Mouse (Mus musculus) right cerebral cortex, postnatal 14 days (tissue): ENCODE measurements around the gene Rcsd1.

Source experiments
- DNase-seq: peaks from one replicate; pipeline ENCODE4 v3.0.0; 2022

Gene Rcsd1

GRCm38 (mm10) chr1:165658602-165659001 lies 51.0 kb downstream of the Rcsd1 start:
- DNase-seq, result peak; percentile 68

- DNase-seq, result no peak
These were observed 54.1 kb downstream of the Rcsd1 start for GRCm38 (mm10) chr1:165655482-165655881.

- no peak for DNase-seq
These were observed 54.5 kb downstream of the Rcsd1 start for GRCm38 (mm10) chr1:165655022-165655421.

- no peak for DNase-seq
These were observed 56.3 kb downstream of the Rcsd1 start for GRCm38 (mm10) chr1:165653126-165653885.

- no peak for DNase-seq
These were observed 57.0 kb downstream of the Rcsd1 start for GRCm38 (mm10) chr1:165652507-165652906.

GRCm38 (mm10) chr1:165651158-165651557 lies 58.4 kb downstream of the Rcsd1 start:
- DNase-seq, result no peak

- no peak for DNase-seq
These were observed 64.5 kb downstream of the Rcsd1 start for GRCm38 (mm10) chr1:165645102-165645501.

- DNase-seq, result no peak
These were observed 65.8 kb downstream of the Rcsd1 start for GRCm38 (mm10) chr1:165643735-165644134.

- DNase-seq, result peak; percentile 31
These were observed 66.7 kb downstream of the Rcsd1 start for GRCm38 (mm10) chr1:165642780-165643311.

- DNase-seq, result peak; percentile 87
These were observed 67.5 kb downstream of the Rcsd1 start for GRCm38 (mm10) chr1:165641786-165642771.

- DNase-seq, result peak; percentile 58
These were observed 68.2 kb downstream of the Rcsd1 start for GRCm38 (mm10) chr1:165641271-165641771.

GRCm38 (mm10) chr1:165636289-165636688 lies 73.3 kb downstream of the Rcsd1 start:
- DNase-seq, result no peak

- no peak for DNase-seq
These were observed 74.3 kb downstream of the Rcsd1 start for GRCm38 (mm10) chr1:165635055-165635897.

GRCm38 (mm10) chr1:165634151-165634884 lies 75.2 kb downstream of the Rcsd1 start, which contains the start of gene Mpzl1:
Gene Mpzl1 (minus strand): TSS chr1:165634538.
- peak; percentile 98 for DNase-seq

GRCm38 (mm10) chr1:165633345-165633744 lies 76.2 kb downstream of the Rcsd1 start:
- DNase-seq, result no peak

GRCm38 (mm10) chr1:165631136-165631535 lies 78.4 kb downstream of the Rcsd1 start:
- no peak for DNase-seq

GRCm38 (mm10) chr1:165629975-165630374 lies 79.6 kb downstream of the Rcsd1 start:
- no peak for DNase-seq

- DNase-seq, result no peak
These were observed 81.0 kb downstream of the Rcsd1 start for GRCm38 (mm10) chr1:165628603-165629002.

GRCm38 (mm10) chr1:165625896-165626295 lies 83.7 kb downstream of the Rcsd1 start:
- DNase-seq, result no peak

GRCm38 (mm10) chr1:165625058-165625457 lies 84.5 kb downstream of the Rcsd1 start:
- DNase-seq, result no peak

GRCm38 (mm10) chr1:165618201-165618624 lies 91.3 kb downstream of the Rcsd1 start:
- DNase-seq, result no peak
